Mouse (Mus musculus) stomach, postnatal 0 days (tissue): Measurements from ENCODE around the gene Zg16. TPM values are rescaled to one million over a fixed set of nuclear protein-coding genes. Genes with fewer than 3 reads are reported as not detected.
A peak's percentile ranks its signal among the peaks of the same experiment; 100 is the strongest.

Experiments used
- ATAC-seq: fragments of 200-750 bp; cut with Nextera tagmentation; 2 replicates; pipeline ENCODE4 v1.8.0; 2017; ENCODE audit not compliant: low FRiP score, low TSS enrichment
- DNase-seq: peaks from one replicate; pipeline ENCODE4 v3.0.0-alpha.2; 2016; ENCODE audit warnings: low spot score
- H3K27ac ChIP-seq: fragments of 300-500 bp; sonication (generic); replicated peaks from 2 replicates; pipeline ENCODE4 v1.5.1; 2014; ENCODE audit warnings: mild to moderate bottlenecking, control low read depth
- H3K27me3 ChIP-seq: fragments of 300-500 bp; sonication (generic); 2 replicates; pipeline ENCODE4 v1.6.1; 2014; ENCODE audit warnings: low read length; ENCODE audit not compliant: control insufficient read depth, insufficient read depth
- H3K36me3 ChIP-seq: fragments of 300-500 bp; sonication (generic); 2 replicates; pipeline ENCODE4 v1.6.1; 2014; ENCODE audit warnings: low read length, mixed read lengths; ENCODE audit not compliant: control insufficient read depth, insufficient read depth
- H3K4me1 ChIP-seq: fragments of 300-500 bp; sonication (generic); replicated peaks from 2 replicates; pipeline ENCODE4 v1.6.1; 2014; ENCODE audit warnings: antibody characterized with exemption; ENCODE audit not compliant: control insufficient read depth, insufficient read depth
- H3K4me2 ChIP-seq: fragments of 300-500 bp; sonication (generic); replicated peaks from 2 replicates; pipeline ENCODE4 v1.6.1; 2014; ENCODE audit warnings: low read depth, mild to moderate bottlenecking, control low read depth, moderate library complexity
- H3K4me3 ChIP-seq: fragments of 300-500 bp; sonication (generic); 2 replicates; pipeline ENCODE4 v1.5.1; 2014; ENCODE audit warnings: low read depth, low read length, control low read depth
- H3K9ac ChIP-seq: fragments of 300-500 bp; sonication (generic); 2 replicates; pipeline ENCODE4 v1.6.1; 2014; ENCODE audit warnings: mild to moderate bottlenecking, low read length, control low read depth, mixed read lengths
- H3K9me3 ChIP-seq: fragments of 300-500 bp; sonication (generic); 2 replicates; pipeline ENCODE4 v1.6.1; 2016; ENCODE audit warnings: low read length; ENCODE audit not compliant: control insufficient read depth
- CTCF ChIP-seq: IDR thresholded peaks from 2 replicates; pipeline ENCODE4 v1.5.1; 2016; ENCODE audit warnings: antibody characterized with exemption, low read depth, mild to moderate bottlenecking, moderate library complexity
- EP300 ChIP-seq: optimal IDR thresholded peaks from 2 replicates; pipeline ENCODE3; 2016; ENCODE audit warnings: antibody characterized with exemption
- WGBS: fragments of 180-500 bp; shearing (Covaris S2); extraction: QIAGEN DNeasy Blood & Tissue Kit; methylation state at CpG from one replicate; pipeline ENCODE4 v1.1.7; 2014; 5-methylcytosine and 5-hydroxymethylcytosine counted together
- polyA plus RNA-seq: library from polyadenylated mRNA; unstranded; fragments of >200 nt; fragmentation: Nextera tagmentation; extraction: Ambion mirVana; gene quantifications from 2 replicates; pipeline ENCODE4 v1.2.1, GENCODE M21; 2015

Zg16 gene
- polyA plus RNA-seq, 1 experiment from 2014 or later = 1.8 TPM

DNA sequence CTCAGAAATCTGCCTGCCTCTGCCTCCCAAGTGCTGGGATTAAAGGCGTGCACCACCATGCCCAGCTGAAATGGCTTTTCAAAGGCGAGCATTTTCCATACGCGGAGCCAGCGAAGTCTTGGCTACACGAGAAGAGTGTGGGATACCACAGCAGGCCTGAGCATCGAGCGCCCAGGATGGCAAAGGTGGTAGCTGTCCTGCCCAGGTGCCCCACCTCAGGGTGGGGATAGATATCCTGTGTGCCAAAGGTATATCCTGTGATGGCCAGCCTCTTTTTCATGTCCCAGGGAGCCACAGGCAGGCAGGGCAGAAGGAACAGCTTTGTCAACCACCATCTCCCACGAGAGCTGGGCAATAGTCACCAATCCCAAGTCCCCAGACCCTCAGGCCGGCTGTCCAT, 74.3 kb downstream of the Zg16 start:
- peak overlapping the region; percentile 35; the same call in 1 of the 2 replicates for H3K27ac ChIP-seq
- no peaks in the 10 kb centered on the region for H3K9me3 ChIP-seq
- no peak overlapping the region for H3K4me3 ChIP-seq
- H3K4me1 ChIP-seq = 0 out of 2 replicates have a peak, but pooled peaks cover 10% of the 10 kb centered on the region
- ATAC-seq (no peak), DNase-seq (no peak)
- TF ChIP-seq CTCF (no peak), EP300 (no peak)
- no peak overlapping the region for H3K4me2 ChIP-seq
- no peak overlapping the region for H3K9ac ChIP-seq
- WGBS = 93% methylated on average over 10 of the region's 10 CpGs
- H3K27me3 ChIP-seq = no peaks in the 10 kb centered on the region
- H3K36me3 ChIP-seq = no peaks in the 10 kb centered on the region

- ATAC-seq (no peak), DNase-seq (no peak)
- Histone ChIP-seq H3K9me3 (no peaks in the 10 kb centered on the region), H3K4me3 (no peak overlapping the region), H3K9ac (no peak overlapping the region), H3K4me2 (no peak overlapping the region), H3K36me3 (no peaks in the 10 kb centered on the region), H3K27ac (no peak overlapping the region), H3K4me1 (0 out of 2 replicates have a peak, but pooled peaks cover 10% of the 10 kb centered on the region), H3K27me3 (no peaks in the 10 kb centered on the region)
- TF ChIP-seq CTCF (no peak), EP300 (no peak)
- 69% methylated on average over 6 of the region's 6 CpGs for WGBS
Measured at GRCm38 (mm10) chr7:127012374-127012773, 74.8 kb downstream of the Zg16 start.

GRCm38 (mm10) chr7:127011717-127012116, 75.4 kb downstream of the Zg16 start:
- no peak for TF ChIP-seq CTCF
- no peak for TF ChIP-seq EP300
- no peak overlapping the region for H3K9ac ChIP-seq
- H3K4me2 ChIP-seq = no peak overlapping the region
- no peak overlapping the region for H3K4me3 ChIP-seq
- ATAC-seq (no peak), DNase-seq (no peak)
- no peaks in the 10 kb centered on the region for H3K36me3 ChIP-seq
- no peak overlapping the region; the same call in 1 of the 2 replicates for H3K27ac ChIP-seq
- no peaks in the 10 kb centered on the region for H3K27me3 ChIP-seq
- 66% methylated on average over 2 of the region's 2 CpGs for WGBS
- 0 out of 2 replicates have a peak, but pooled peaks cover 10% of the 10 kb centered on the region for H3K4me1 ChIP-seq
- no peaks in the 10 kb centered on the region for H3K9me3 ChIP-seq

GRCm38 (mm10) chr7:127011051-127011450, 76.1 kb downstream of the Zg16 start:
- ATAC-seq = no peak
- H3K27me3 ChIP-seq = no peaks in the 10 kb centered on the region
- H3K9ac ChIP-seq = no peak overlapping the region
- 88% methylated on average over 2 of the region's 2 CpGs for WGBS
- H3K4me3 ChIP-seq = no peak overlapping the region
- H3K9me3 ChIP-seq = no peaks in the 10 kb centered on the region
- H3K4me2 ChIP-seq = no peak overlapping the region
- no peak overlapping the region; the same call in 1 of the 2 replicates for H3K27ac ChIP-seq
- H3K36me3 ChIP-seq = no peaks in the 10 kb centered on the region
- no peak for DNase-seq
- TF ChIP-seq CTCF (no peak), EP300 (no peak)
- H3K4me1 ChIP-seq = 0 out of 2 replicates have a peak, but pooled peaks cover 10% of the 10 kb centered on the region

DNA sequence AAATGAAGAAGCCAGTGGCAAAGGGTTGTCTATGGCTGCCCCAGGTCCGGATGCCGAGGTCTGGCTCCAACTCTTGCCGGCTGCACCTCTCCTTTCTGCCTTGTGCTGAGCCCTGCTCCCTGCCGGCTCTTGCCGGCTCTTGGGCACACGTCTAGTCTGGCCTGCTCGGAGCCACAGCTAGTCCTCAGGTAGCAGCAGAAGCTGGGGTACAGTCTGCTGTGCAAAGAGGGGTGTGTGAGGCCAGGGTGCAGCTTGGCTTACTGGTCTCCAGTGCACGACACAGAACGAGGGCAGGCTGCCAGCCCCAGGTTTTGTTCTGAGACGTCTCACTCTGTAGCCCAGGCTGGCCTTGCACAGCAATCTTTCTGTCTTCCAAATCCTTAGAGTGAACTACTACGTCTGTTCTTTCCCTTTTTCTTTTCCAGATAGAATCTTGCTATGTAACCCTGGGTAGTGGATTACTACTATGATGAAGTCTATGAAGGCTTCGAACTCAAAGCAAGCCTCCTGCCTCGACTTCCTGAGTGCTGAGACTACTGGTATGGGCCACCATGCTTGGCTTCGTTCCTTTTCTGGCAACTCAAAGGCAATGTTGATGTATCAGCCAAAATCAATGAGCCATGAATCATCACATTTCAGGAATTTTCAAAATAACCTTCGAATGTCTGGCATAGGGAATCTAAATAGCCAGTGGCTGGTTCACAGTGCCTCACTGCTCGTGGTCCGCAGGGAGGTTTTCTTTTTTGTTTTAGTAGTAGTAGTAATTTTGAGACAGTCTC, 77.6 kb downstream of the Zg16 start:
- Histone ChIP-seq H3K4me3 (no peak overlapping the region), H3K9me3 (no peaks in the 10 kb centered on the region), H3K36me3 (no peaks in the 10 kb centered on the region), H3K27me3 (no peaks in the 10 kb centered on the region), H3K4me1 (0 out of 2 replicates have a peak, but pooled peaks cover 10% of the 10 kb centered on the region), H3K27ac (peak overlapping the region; percentile 92), H3K9ac (peak overlapping the region; percentile 19; the same call in 1 of the 2 replicates), H3K4me2 (no peak overlapping the region)
- peak; percentile 13; the same call in 1 of the 2 replicates for ATAC-seq
- TF ChIP-seq CTCF = no peak
- TF ChIP-seq EP300 = no peak
- WGBS = 74% methylated on average over 17 of the region's 17 CpGs
- DNase-seq = no peak
